Comparison of ENCODE assay signal across 8 mouse cellular contexts in genomic region chr11:11961917-11962628, GRCm38 (mm10).
DNase-seq lines count a peak whose midpoint lies in the region; ATAC-seq lines count a peak whose summit lies in the region.

No protein-coding gene starts in this region.

- no peaks in the 10 kb centered on the region for H3K27me3 ChIP-seq in lung, embryonic 15.5 days
- no peaks in the 10 kb centered on the region for H3K27me3 ChIP-seq in embryonic facial prominence, embryonic 15.5 days
- no peaks in the 10 kb centered on the region for H3K27me3 ChIP-seq in intestine, embryonic 15.5 days (replicated peaks)
- H3K27me3 ChIP-seq in neural tube, embryonic 15.5 days (replicated peaks) = no peaks in the 10 kb centered on the region

- no peaks in the 10 kb centered on the region for H3K9me3 ChIP-seq in lung, embryonic 15.5 days
- H3K9me3 ChIP-seq in embryonic facial prominence, embryonic 15.5 days (replicated peaks) = no peaks in the 10 kb centered on the region
- H3K9me3 ChIP-seq in intestine, embryonic 15.5 days = no peaks in the 10 kb centered on the region
- no peaks in the 10 kb centered on the region for H3K9me3 ChIP-seq in neural tube, embryonic 15.5 days (replicated peaks)

- H3K27ac ChIP-seq in lung, embryonic 15.5 days = peak overlapping the region; percentile 76
- peak overlapping the region; percentile 82 for H3K27ac ChIP-seq in embryonic facial prominence, embryonic 15.5 days (replicated peaks)
- peak overlapping the region; percentile 82 for H3K27ac ChIP-seq in intestine, embryonic 15.5 days
- H3K27ac ChIP-seq in neural tube, embryonic 15.5 days (replicated peaks) = peak overlapping the region; percentile 33; the same call in 1 of the 2 replicates

- H3K36me3 ChIP-seq in lung, embryonic 15.5 days = peaks cover 28% of the 10 kb centered on the region
- no peaks in the 10 kb centered on the region for H3K36me3 ChIP-seq in embryonic facial prominence, embryonic 15.5 days
- H3K36me3 ChIP-seq in intestine, embryonic 15.5 days = no peaks in the 10 kb centered on the region
- no peaks in the 10 kb centered on the region for H3K36me3 ChIP-seq in neural tube, embryonic 15.5 days

- H3K4me2 ChIP-seq in lung, embryonic 15.5 days = no peak overlapping the region
- no peak overlapping the region for H3K4me2 ChIP-seq in embryonic facial prominence, embryonic 15.5 days (replicated peaks)
- no peak overlapping the region for H3K4me2 ChIP-seq in intestine, embryonic 15.5 days (replicated peaks)
- no peak overlapping the region for H3K4me2 ChIP-seq in neural tube, embryonic 15.5 days

- 0 out of 2 replicates have a peak, but pooled peaks have one; percentile 23 for ATAC-seq in lung, embryonic 15.5 days (ENCODE audit: borderline replicate concordance, extremely low read depth, low FRiP score, low TSS enrichment)
- no peak for ATAC-seq in embryonic facial prominence, embryonic 15.5 days (ENCODE audit: insufficient number of reproducible peaks, low FRiP score, low TSS enrichment, low read depth)
- peak; percentile 78 for ATAC-seq in intestine, embryonic 15.5 days
- no peak for ATAC-seq in neural tube, embryonic 15.5 days (ENCODE audit: low FRiP score)

- 62% methylated on average over 5 of the region's 5 CpGs for WGBS in lung, embryonic 15.5 days
- WGBS in embryonic facial prominence, embryonic 15.5 days = 50% methylated on average over 5 of the region's 5 CpGs
- 36% methylated on average over 5 of the region's 5 CpGs for WGBS in intestine, embryonic 15.5 days
- 74% methylated on average over 5 of the region's 5 CpGs for WGBS in neural tube, embryonic 15.5 days

- no peak overlapping the region for H3K9ac ChIP-seq in lung, embryonic 15.5 days
- no peak overlapping the region for H3K9ac ChIP-seq in embryonic facial prominence, embryonic 15.5 days
- H3K9ac ChIP-seq in intestine, embryonic 15.5 days = no peak overlapping the region
- H3K9ac ChIP-seq in neural tube, embryonic 15.5 days (replicated peaks) = no peak overlapping the region

- no peak overlapping the region for H3K4me3 ChIP-seq in lung, embryonic 15.5 days
- H3K4me3 ChIP-seq in embryonic facial prominence, embryonic 15.5 days (replicated peaks) = no peak overlapping the region
- no peak overlapping the region for H3K4me3 ChIP-seq in intestine, embryonic 15.5 days (replicated peaks)
- H3K4me3 ChIP-seq in neural tube, embryonic 15.5 days (replicated peaks) = no peak overlapping the region

- H3K4me1 ChIP-seq in lung, embryonic 15.5 days = peaks cover 51% of the 10 kb centered on the region
- peaks cover 37% of the 10 kb centered on the region for H3K4me1 ChIP-seq in embryonic facial prominence, embryonic 15.5 days
- peaks cover 34% of the 10 kb centered on the region for H3K4me1 ChIP-seq in intestine, embryonic 15.5 days (replicated peaks)
- no peaks in the 10 kb centered on the region for H3K4me1 ChIP-seq in neural tube, embryonic 15.5 days

- DNase-seq in lung, postnatal 36 days = no peak
- DNase-seq in natural killer cell, adult 2 months (ENCODE audit: low spot score in 2 of 2) = no peak
- no peak for DNase-seq in embryo, embryonic 10.5 days (ENCODE audit: low spot score)
- no peak for DNase-seq in thymus, adult 18-20 months

Comparison
In these comparisons a context has a peak if more than half of its experiments do, and no peak if none do; other contexts are left out.
1. ATAC-seq: peak in lung, embryonic 15.5 days (single experiment) and intestine, embryonic 15.5 days (single experiment); none in embryonic facial prominence, embryonic 15.5 days (single experiment) and neural tube, embryonic 15.5 days (single experiment).
2. Peak in every context shown above with its lines, with median percentiles within 50 percentile points of each other: H3K27ac ChIP-seq.